Mouse (Mus musculus) NIH3T3 (cell line): ENCODE data around the gene Trim46.

ENCODE experiments used
- DNase-seq: peaks from one replicate; pipeline ENCODE4 v3.0.0-alpha.2; 2012; ENCODE audit warnings: low read depth

Gene Trim46

DNA sequence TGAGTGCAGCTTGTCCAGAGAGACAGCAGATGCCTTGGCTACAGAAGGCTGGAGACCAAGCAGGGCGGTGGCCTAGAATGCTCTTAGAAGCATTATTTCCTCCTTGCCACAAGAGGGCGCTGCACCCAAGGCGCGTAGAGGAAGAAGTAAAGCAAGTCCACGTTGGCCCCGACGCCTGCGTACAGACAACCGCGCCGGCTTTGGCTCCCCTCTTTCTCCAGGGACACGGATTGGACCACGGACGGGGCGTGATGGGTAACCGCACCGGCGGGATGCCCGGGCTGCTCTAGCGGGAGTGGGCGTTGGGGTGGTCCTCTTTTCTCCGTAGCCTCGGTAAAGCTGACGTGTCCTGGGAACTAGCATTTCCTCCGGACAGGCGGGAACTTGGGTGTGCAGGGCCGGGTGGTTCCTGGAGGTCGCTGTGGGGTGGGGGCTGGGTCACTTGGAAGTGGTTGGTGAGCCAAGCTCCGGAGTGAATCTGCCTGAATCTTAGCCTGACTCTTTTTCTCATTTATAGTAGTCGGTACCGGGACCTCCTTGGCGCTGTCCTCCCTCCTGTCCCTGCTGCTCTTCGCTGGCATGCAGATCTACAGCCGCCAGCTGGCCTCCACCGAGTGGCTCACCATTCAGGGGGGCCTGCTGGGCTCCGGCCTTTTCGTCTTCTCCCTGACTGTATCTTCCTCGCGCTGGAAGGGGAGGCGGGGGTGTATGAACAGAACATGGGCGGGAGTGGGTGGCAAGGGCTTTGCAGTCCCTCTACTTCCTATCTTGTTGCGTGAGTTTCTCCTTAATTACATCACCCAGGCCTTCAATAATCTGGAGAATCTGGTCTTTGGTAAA is at the start of gene Trim46:
TSS of gene Trim46 (minus strand) at position 49 of the 840 bp plus-strand sequence.
- peak; percentile 95 for DNase-seq

DNA sequence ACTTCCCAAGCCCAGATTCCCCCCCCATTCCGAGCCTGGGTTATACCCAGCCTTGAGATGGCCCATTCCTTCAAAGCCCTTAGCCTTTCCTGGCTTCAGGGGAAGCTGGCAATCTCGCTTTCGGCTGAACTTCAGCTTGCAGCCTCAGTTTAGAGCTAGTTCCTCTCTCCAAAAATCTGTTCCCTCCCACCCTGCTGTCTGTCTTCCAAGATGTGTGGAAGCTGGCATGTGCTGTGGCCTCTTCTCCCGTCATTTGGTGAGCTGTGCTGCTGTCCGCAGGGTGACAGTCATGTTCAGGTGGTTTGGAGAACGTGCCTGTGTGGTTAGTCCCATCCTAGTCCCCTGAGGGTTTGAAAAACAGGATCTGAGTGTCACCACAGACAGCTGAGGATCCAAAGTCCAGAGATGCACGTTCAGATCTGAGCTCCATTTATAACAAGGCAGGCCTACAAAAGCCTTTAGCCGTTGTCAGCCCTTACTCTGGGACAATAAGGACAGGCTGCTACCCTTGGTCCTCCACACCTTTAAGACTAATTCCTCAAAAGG is 49.6 kb upstream of the Trim46 start:
- no peak for DNase-seq

DNA sequence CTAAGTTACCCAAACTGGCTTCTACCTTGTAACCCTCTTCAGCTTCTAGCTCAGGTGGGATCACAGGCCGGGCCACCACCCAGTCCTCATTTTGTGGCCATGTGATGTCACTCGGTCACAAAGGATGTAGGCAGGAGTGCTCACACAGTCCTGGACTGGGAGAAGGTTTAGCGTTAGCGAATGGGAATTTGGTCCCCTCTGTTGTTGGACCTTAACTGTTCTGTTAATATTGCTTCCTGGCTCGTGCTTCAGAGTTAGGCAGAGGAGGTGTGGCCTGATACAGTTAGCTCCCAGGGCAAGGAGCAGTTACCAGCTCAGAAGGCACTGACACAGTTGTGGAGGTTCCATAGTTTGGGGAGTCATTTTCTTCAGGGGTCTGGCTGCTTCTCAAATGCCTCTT is 48.1 kb upstream of the Trim46 start:
- no peak for DNase-seq

DNA sequence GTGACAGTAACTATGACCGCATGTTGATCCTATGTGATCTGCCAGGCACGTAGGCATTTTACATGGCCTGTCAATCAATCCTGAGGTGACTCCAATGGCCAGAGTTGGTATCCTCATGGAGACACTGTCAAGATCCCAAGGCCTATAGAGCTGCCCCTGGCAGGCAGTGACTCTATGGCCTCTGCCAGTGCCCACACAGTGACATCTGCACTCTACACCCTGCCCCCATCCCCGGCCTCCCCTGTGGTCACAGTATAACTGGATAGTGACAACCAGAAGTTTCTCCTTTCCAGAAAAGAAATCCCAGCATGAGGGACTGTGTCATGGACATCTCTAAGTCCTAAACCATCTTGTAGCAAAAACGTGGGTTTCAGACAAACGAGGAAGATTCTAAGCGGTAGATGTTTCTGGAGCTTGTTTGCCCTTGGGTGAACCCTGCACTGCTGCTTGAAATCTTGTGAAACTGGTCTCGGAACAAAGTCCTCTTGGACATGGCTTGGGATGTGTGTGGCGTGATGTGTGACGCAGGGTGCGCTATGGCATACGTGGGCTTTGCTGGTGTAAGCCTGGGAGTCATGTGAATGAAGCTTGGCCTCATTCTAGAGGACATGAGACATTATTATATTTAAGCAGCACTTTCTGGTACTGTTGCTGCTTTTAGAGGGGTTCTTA is 47.3 kb upstream of the Trim46 start:
- no peak for DNase-seq

DNA sequence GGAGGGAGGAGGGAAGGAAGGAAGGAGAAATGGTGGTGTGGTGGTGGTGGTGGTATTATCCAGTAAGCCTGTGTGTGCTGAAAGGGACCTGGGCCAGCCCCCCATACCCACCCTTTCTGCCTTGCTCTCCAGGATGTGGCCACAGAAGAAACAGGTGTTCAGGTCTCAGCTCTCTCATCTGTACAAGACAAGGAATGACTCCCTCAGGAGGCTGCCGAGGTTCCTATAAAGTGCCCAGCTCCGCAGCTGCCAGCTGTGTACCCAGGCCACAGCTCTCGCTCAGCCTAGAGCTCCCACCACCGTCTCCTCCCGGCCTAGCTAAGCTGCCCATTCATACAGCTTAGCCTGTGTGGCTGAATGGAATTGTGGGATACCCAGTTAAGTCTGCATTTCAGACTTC is 46.2 kb upstream of the Trim46 start:
- no peak for DNase-seq

DNA sequence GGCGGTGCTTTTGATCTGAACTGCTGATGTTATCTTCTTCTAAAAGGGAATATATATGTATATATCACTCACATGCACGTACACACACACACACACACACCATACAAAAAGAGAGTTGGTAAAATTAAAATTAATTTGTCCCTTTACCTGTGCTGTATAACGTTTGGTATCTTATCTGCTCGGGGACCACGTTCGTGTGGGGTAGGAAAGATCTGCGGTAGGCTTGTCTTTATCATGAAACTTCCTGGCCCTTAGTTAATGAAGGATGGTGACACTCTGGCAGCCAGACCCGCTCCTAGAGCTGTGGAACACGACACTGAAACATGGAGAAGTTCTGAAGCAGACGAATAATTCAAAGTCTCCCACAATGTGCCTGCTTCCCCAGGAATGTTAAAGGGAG is 45.8 kb upstream of the Trim46 start:
- no peak for DNase-seq

DNA sequence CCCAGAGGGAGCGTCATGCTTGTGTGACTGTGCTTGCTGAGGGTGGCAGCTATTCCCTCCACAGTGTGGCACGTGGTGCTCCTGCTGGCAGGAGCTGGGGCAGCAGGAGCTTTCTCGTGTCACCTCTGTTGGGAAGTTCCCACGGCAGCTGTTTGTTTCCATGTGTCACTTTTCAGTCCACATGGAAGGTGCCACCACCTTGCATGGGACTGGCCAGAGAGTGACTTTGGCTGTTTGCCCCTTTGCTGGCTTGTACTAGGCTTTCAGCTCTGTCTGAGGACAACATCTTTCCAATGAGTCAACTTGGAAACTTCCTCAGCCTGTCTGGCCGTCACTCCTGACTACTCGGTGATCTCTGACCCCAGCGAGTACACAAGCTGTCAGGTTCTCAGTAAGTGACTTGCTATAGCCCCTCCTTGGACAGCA is 42.4 kb upstream of the Trim46 start:
- DNase-seq, result peak; percentile 40

DNA sequence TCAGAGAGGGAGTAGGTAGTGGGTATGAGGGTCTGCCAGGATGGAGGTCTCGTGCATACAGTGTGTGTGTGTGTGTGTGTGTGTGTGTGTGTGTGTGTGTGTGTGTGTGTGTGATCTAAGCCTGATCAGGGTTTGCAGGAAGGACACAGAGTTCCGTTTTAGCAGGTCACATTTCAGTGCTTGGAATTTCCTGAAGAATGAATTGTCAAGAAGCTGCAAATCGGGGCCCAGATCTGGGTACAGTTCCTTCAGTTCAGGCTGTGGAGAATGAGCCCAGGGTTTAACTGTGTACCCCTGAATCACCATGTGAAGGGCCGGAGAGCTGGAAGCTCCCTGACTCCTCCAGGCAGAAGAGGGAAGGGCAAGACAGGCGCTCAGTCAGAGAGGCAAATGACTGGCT is 41.2 kb upstream of the Trim46 start:
- DNase-seq, result no peak

DNA sequence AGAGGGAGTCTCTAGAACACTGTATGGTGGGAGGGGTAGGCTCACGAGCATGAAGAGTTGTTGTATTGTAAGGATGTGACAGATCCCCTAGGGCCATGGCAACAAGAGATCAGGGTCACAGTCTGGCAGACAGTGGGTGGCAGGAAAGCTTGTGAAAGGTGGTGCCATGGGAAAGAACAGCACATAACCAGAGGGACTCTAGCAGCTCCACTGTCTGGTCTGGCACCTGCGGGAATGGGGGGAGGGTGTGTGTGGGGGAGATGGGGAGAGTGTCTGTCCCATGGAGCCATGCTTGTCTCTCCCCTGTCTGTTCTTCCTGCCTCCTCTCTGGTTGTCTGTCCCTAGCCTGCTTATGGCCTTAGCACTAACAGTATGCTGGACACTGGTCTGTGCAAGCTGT is 39.4 kb upstream of the Trim46 start:
- DNase-seq, result no peak

DNA sequence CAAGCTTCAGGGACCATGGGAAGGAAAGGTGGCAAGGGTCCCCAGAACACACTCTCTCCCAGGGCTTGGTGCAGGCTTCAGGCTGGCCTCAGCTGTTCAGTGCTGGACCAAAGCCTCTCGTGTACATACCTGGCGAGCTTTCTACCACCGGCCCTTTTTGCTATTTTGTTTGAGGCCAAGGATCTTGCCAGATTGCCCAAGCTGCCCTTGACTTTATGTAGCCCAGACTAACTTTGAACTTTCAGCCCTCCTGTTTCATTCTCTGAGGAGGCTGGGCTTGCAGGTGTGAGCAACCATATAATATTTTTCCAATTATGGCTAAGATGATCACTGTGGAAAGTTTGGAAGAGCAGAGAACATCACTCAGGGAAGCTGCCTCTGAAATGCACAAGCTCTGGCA is 38.2 kb upstream of the Trim46 start:
- no peak for DNase-seq

DNA sequence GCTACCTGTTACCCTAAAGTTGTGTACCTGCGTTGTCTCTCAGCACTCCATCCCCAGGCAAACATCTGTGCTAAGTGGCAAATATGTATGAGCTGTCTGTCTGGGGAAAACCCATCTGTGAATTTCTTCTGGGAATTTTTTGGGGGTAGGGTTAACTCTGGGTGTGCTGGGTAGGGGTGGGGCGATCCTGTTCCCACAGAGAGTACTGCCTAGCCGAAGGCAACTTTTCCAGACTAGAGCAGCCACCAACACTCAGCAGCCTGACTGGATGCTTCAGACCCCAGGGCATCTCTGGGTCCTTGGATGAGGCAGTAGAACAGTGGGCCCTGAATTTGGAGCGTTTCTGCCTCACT is 36.2 kb upstream of the Trim46 start:
- DNase-seq, result no peak

DNA sequence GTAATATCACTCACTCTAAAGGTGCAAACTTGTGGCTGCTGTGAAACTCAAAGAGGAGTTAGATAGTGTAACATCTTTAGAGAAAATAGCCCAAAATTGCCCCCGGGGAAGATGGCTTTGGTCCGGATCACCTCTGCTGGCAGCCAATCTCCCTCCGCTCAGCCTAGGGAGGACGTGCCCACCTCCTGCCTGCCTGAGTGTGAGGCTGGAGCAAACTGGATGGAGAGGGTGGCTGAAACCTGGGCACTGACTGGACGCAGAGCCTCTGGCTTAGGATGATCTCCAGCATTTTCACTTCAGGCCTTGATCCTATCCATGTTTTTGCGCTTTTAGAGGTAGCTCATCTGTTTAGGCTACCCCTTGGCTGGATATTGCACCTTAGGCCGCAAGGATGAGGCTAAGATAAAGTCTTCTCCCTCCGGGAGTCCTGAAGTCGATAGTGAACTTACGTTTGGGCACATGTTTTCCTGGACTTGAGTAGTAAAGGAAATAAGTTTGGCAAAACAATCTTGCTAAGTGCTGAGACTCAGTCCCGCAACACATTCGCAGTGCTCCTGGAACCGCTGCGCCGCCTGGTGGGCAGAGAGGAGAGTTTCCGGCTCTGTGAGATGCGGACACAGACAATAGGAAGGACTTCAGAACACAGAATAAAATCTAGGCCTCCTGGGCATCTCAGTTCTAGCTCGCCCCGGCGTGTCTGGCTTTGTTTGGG is 35.6 kb upstream of the Trim46 start:
- peak; percentile 96 for DNase-seq

DNA sequence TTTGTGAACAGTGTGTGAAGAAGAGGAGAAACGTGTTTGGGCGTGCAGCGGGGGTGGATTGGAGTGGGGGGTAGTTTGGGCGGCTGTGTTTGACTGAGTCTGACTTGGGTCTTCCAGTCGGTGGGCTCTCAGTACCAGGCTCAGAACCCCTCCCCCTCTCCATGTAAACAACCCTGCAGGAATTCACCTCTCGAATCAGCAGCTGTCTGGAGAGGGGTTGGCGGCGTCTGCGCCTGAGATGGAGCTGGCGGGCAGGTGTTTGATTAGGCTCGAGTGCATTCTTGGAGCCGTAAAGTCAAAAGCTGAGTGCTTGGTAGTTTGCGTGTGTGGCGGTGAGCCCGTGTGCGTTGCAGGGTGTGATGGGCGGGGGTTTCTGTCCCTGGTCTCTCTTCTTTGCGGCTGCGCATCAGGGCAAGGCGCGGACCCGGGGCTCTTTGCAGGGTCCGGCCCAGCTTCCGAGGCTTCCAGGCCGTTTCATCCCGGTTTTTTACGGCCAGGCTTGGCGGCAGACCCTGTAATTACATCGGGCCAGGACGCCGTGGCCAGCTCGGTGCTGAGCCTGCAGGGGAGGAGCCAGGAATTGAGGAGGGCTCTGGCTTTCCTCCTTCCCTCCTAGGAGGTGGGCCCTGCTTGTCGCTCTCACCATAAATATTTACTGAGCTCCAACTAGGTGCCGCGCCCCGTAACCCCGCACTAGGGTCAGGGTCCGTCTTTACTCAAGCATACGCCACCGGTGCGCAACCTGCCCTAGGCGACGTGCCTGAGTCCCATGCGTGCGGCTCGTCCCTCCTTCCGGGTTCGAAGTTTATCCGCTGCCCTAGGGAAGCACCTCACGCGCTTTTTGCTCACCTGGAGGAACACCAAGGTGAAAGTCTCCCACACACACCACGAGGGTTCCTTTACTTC is 34.8 kb upstream of the Trim46 start, which contains the start of gene Efna1:
TSS of gene Efna1 (minus strand) at position 537 of the 906 bp plus-strand sequence.
- DNase-seq, result peak; percentile 60

DNA sequence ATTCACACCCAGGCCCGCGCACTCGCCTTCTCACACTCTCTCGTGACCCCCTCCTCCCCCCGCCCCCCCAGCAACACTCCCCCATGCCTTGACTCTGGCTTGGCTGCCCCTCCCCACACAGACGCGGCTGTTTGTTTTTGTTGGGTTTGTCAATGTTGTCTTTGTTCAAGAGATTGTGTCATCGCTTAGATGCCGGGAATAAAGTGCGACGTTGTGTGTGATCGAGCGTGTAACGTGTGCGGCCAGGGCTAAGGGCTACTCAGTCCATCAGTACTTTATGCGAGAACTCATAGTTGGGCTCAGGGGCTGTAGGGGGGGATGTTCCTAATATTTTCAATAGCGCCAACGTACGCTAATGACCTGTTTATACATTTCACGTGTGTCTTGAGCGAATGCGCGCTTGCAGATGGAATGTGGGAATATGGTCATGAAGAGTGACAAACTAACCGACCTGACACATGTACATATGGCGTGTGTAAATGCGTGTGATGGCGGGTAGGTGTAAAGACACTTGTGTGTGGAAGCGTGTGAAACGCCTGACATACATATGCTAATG is 34.0 kb upstream of the Trim46 start:
- DNase-seq, result peak; percentile 68

DNA sequence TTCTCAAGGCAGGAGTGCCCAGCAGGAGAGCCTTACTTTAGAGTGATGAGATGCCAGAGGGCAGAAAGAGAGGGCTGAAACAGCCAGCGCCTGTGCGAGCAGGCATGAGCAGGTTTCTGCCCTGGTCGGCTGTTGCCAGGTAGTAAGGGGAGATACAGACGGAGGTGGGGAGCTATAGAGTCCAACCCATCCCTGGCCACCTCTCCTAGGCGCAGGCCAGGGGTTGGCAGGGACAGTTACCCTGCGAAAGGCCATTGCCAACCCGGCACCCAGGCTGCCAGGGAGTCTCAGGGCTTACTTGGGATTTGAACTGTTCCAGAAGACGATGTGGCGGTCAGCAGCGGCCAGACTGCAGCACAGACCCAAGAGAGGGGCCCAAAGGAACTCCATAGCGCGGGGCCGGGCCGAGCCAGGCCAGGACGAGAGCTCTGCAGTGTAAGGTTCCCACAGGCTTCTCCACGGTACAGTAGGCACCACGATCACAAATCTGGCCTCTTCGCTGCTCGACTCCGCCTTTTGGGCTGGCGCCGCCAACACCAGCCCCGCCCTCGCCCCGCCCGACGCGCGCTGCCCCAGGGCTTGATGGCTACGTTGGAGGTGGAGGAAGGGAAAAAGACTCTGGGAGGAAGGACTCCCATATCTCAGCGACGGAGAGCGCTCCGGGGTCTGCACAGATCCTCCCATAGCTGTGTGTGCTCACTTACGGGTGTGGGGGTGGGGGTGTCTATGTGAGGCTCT is 33.2 kb upstream of the Trim46 start:
- peak; percentile 93 for DNase-seq

DNA sequence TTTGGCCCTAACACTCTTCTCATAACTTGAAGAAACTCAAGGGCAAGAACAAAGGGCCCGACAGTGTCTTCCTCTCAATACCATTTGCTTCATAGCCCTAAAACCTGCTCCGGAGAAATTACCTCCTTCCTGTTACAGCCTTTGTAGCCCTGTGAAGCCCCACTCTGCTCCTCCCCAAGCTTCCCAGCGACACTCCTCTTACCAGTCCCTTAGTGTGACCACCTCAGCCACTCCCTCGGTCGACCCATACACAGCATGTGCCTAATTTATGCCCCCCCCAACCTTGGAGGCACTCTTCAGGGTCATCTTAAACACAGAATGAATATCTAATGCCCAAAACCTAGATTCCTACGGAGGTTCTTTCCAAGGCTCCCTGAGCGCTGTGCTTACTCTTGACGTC is 32.5 kb upstream of the Trim46 start:
- DNase-seq, result no peak

DNA sequence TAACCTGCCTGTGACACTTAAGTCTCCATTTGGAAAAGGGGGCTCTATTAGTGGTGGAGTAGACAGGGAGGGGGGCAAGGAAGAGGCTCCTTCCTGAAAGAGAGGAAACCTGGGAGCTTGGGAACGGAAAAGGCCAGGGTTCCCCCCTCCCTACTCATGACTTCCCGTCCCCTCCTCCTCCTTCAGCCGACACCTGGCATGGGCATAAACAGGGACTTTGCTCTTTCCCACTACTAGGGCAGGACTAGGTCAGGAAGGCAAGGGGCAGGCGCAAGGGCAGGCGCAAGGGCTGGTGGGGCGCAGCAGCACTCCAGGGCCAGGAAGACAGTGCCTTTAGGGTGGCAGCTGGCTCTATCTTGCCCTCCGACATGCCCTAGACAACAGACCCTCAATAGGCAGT is 32.0 kb upstream of the Trim46 start:
- no peak for DNase-seq

DNA sequence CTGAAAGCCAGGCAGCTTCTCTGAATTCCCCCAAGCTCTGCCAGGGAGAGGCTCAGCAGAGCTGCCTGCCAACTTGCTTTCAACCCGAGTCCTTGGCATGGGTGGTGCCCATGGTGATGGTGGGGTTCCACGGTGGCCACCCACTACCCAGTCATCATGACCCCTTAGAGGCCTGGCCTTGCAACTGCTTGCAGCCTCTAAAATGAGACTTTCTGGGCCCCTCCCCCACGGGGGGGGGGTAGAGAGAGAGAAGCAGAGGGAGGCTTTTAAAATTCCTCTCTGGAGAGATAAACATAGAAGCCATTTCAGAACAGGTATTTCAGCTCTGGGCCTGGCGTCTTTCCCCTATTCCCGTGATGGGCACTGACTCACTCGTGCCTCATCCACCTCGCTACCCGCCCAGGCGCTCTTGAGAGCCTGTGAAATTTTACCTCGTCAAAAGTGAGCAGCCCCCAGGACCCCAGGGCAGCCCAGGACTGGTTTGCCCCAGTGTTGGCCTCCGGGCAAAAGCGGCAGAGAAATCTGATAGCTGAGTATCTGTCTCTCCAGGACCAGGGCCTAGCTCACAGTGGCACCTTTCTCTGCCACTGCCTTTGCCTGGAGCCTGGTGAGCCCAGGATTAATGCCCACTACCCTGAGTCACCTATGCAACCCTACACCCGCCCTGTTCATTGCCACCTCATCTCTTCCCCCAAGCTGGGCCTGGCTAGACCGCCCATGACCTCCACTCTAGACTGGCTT is 31.3 kb upstream of the Trim46 start:
- peak; percentile 68 for DNase-seq

DNA sequence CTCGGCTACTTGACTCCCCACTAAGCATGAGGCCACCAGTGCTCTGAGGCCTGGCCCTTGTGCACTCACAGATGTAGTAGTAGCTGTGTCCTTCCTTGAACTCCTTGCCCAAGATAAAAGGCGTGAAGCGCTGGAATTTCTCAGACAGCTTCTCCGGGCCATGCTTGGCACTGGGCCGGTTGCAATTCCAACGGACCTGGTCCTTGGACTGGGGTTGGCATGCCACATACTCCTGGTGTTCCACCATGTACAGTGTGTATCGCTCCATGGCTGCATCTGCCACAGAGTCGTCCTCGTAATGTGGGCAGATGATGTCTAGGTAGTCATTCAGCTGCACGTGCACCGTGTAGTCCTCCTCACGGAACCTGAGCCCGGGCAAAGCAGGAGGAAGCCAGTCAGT is 30.0 kb upstream of the Trim46 start:
- no peak for DNase-seq

DNA sequence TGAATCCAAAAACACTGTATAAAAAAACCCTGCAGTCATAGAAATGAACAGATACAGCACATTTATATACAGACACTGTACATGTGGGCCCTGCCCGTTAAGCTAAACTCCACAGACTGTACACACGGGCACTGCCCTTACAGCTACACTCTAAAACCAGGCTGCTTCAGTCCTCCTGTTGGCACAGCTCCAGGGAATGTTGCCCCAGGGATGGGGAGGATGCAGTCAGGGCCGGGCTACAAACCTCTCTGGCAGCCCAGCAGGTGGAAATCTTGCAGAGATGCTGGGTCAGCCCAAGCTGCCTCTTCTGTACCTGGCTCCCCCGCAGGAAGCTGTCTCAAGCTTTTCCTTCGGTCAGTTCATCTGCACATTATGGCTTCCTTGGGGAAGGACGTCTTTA is 25.7 kb upstream of the Trim46 start:
- DNase-seq, result peak; percentile 43
